Mouse (Mus musculus): ENCODE measurements around the gene Gm10696.
"Not testable (repeated sequence)": the region's sequence is repeated elsewhere in the genome, so short reads cannot be mapped to it uniquely, and the experiment has no call there.

The Gm10696 gene

DNA sequence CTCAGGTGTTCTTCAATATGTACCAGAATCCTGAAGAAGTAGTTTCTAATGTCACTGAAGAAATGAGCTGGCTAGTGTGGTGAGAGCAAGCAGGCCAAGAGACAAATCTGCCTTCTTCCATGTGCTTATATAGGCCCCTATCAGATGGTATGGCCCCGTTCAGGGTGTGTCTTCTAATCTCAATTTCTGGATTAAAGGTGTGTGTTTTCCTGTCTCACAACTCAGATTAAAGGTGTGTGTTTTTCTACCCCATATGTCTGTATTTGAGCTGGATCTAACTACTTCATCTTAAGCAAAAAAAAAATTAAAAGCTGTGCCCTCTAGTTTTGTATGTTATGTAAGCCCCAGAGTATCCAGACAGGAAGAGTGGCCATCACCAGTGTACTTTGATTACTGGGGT lies at the start of gene Gm10696:
Gm10696 (minus strand) TSS at position 101 of the 400 bp plus-strand sequence.
- not testable (repeated sequence) for DNase-seq (ENCODE audit: low read depth, low spot score)

DNA sequence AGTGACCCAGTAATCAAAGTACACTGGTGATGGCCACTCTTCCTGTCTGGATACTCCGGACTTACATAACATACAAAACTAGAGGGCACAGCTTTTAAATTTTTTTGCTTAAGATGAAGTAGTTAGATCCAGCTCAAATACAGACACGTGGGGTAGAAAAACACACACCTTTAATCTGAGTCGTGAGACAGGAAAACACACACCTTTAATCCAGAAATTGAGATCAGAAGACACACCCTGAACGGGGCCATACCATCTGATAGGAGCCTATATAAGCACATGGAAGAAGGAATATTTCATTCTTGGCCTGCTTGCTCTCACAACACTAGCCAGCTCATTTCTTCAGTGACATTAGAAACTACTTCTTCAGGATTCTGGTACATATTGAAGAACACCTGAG lies 18.4 kb upstream of the Gm10696 start, which contains the start of gene Gm5286:
Gm5286 (plus strand) TSS at position 301 of the 400 bp plus-strand sequence.
- DNase-seq (ENCODE audit: low read depth, low spot score) = not testable (repeated sequence)

DNA sequence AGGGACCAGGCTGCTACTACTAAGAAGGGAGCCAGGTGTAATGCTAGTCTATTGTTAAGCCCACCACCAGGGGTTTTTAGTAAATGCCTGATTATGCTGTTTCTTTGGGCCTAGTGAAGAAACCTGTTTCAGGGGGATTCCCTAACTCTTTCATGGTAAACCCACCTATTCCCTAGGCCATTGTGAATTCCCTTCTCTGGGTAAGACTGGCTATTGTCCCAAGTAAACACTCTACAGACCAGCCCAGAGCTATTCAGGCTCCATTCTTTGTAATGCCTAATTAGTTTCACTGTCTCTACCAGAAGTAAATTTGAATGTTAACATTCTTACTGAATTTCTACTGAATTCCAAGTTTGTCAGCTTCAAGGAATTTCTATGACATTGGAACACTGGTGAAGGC lies 10.6 kb downstream of the Gm10696 start:
- not testable (repeated sequence) for DNase-seq (ENCODE audit: low read depth, low spot score)
